Mouse (Mus musculus) mouse embryonic stem cell (cell line): ENCODE measurements around the gene Nr2e3.

Experiments used
- in situ Hi-C, 2 experiments: fragments of 300-500 bp; cut with MboI; formaldehyde crosslinking; loops; 1 replicate in 1 of 2; 3 replicates in 1 of 2; pipeline ENCODE4 v1.14.3; 2019 to 2020; ENCODE audit warnings: low sequenced_read_pairs in 2 of 2, low pct_unique_long_range_greater_than_20kb in 1 of 2, mixed read lengths in 1 of 2; ENCODE audit not compliant: unreplicated experiment in 1 of 2

Gene Nr2e3

GRCm38 (mm10) chr9:59914761-59915160 lies 45.7 kb downstream of the Nr2e3 start:
- in situ Hi-C loops: no loop called here

- in situ Hi-C loops: no loop called here
Measured at GRCm38 (mm10) chr9:59903382-59903781, 57.1 kb downstream of the Nr2e3 start.
